ENCODE assay signal across 19 mouse cellular contexts in the genomic region with DNA sequence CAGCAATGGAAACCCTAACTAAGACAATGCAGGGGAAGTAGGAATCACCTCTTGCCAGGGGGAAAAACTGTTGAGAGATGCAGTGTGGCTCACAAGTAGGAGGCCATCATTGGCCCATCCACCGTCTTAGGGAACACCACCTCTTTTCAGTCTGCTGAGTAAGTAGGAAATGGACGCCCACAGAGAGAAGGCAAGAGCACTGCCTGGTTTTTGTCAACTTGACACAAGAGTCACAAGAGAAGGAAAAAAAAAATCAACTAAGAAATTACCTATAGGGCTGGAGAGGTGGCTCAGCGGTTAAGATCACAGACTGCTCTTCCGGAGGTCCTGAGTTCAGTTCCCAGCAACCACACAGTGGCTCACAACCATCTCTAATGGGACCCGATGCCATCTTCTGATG. TPM values are rescaled to one million over a fixed set of nuclear protein-coding genes. Genes with fewer than 3 reads are reported as not detected.
DNase-seq lines count a peak whose midpoint lies in the region; ATAC-seq lines count a peak whose summit lies in the region.
"Had no signal": no experiment of that assay in that cellular context is flagged by ENCODE, and none has a peak within 500 bp of the region (broad histone marks: within the 10 kb centered on the region; RNA-seq: fewer than 3 reads in every experiment).

No protein-coding gene starts in this region.

- H3K27me3 ChIP-seq in heart, embryonic 11.5 days (ENCODE audit: control insufficient read depth, insufficient read depth, low read length): no peaks in the 10 kb centered on the region
- no peaks in the 10 kb centered on the region for H3K27me3 ChIP-seq in heart, embryonic 10.5 days (ENCODE audit: insufficient read depth, poor library complexity, severe bottlenecking)
- H3K27me3 ChIP-seq: CH12.LX, Patski had no signal

- H3K27ac ChIP-seq in heart, embryonic 11.5 days (ENCODE audit: low read depth, low read length): no peak overlapping the region
- H3K27ac ChIP-seq in heart, embryonic 10.5 days: no peak overlapping the region

- H3K9me3 ChIP-seq in heart, embryonic 11.5 days (replicated peaks; ENCODE audit: control insufficient read depth, low read length): no peaks in the 10 kb centered on the region; the same call in 1 of the 2 replicates
- H3K9me3 ChIP-seq in heart, embryonic 10.5 days: peaks cover 11% of the 10 kb centered on the region; the same call in 1 of the 2 replicates

- H3K4me1 ChIP-seq in heart, embryonic 11.5 days (ENCODE audit: control insufficient read depth, insufficient read depth, low read length): no peaks in the 10 kb centered on the region
- H3K4me1 ChIP-seq in heart, embryonic 10.5 days: no peaks in the 10 kb centered on the region

- ATAC-seq in heart, embryonic 11.5 days (replicated peaks; ENCODE audit: insufficient number of reproducible peaks, low FRiP score, low TSS enrichment): no peak
- ATAC-seq: activated CD4-positive, CD25-positive, alpha-beta regulatory T cell, adult 4 months; CD4-positive, CD25-positive, alpha-beta regulatory T cell, adult 4 months; Patski had no signal

- WGBS in heart, embryonic 11.5 days (ENCODE audit: insufficient replicate concordance): 82% methylated on average over 5 of the region's 5 CpGs
- WGBS in heart, embryonic 10.5 days: 77% methylated on average over 5 of the region's 5 CpGs

- intact Hi-C loops in heart, postnatal 36 days (cut with DNase I): loop anchor here (5.0 kb wide), 1 partner anchor 329 kb away; no protein-coding TSS in a partner anchor

- no peak overlapping the region for H3K4me2 ChIP-seq in heart, embryonic 11.5 days

- H3K36me3 ChIP-seq in heart, embryonic 11.5 days (ENCODE audit: control insufficient read depth, insufficient read depth, low read length): no peaks in the 10 kb centered on the region
- H3K36me3 ChIP-seq in heart, embryonic 10.5 days: no peaks in the 10 kb centered on the region
- H3K36me3 ChIP-seq: G1E had no signal

- H3K9ac ChIP-seq in heart, embryonic 11.5 days (ENCODE audit: low read depth, low read length): no peak overlapping the region

- DNase-seq in heart, adult 11 months: peak; percentile 55
- peak; percentile 54 for DNase-seq in heart, embryonic 10.5 days (ENCODE audit: low spot score)
- DNase-seq in heart, postnatal 36 days: no peak
- DNase-seq: adrenal gland, adult 2 months; adrenal gland, adult 8-10 months; adrenal gland, postnatal 10 days; adrenal gland, postnatal 14 days; adrenal gland, postnatal 25 days; adrenal gland, postnatal 36 days; B cell, adult 2 months; cerebellum, adult 11 months; cerebellum, adult 11-12 months; cerebellum, adult 18-20 months had no signal

- no peak overlapping the region for H3K4me3 ChIP-seq in heart, embryonic 11.5 days (ENCODE audit: low read depth, low read length)
- no peak overlapping the region for H3K4me3 ChIP-seq in heart, embryonic 10.5 days

RNA-seq across cellular contexts. Expression of a gene that starts 35.0 kb away (rescaled TPM):
- 12.4 and 16.4 TPM in 2 replicates for polyA plus RNA-seq in heart, embryonic 11.5 days (2014; fragmentation: Nextera tagmentation; extraction: Ambion mirVana)
- 22.0 and 24.1 TPM in 2 replicates for polyA plus RNA-seq in heart, embryonic 10.5 days (2016; fragmentation: Nextera tagmentation; extraction: Ambion mirVana)
- total RNA-seq in heart, postnatal 36 days (2021): 1 to 10 TPM in 1 of 2 experiments, under 1 TPM in 1; 0.89 to 1.1 TPM

RNA-seq across cellular contexts. Expression of a gene that starts 46.9 kb away (rescaled TPM):
- polyA plus RNA-seq in heart, embryonic 11.5 days (2014; fragmentation: Nextera tagmentation; extraction: Ambion mirVana): 27.9 and 29.9 TPM in 2 replicates
- polyA plus RNA-seq in heart, embryonic 10.5 days (2016; fragmentation: Nextera tagmentation; extraction: Ambion mirVana): 32.6 and 36.6 TPM in 2 replicates
- 10 to 100 TPM; 21.6 to 26.7 TPM for total RNA-seq in heart, postnatal 36 days (2021)

RNA-seq across cellular contexts. Expression of a gene that starts 56.9 kb away (rescaled TPM):
- 530 and 551 TPM in 2 replicates for polyA plus RNA-seq in heart, embryonic 11.5 days (2014; fragmentation: Nextera tagmentation; extraction: Ambion mirVana)
- 463 and 533 TPM in 2 replicates for polyA plus RNA-seq in heart, embryonic 10.5 days (2016; fragmentation: Nextera tagmentation; extraction: Ambion mirVana)
- 1,000 to 10,000 TPM; 1,205 to 1,266 TPM for total RNA-seq in heart, postnatal 36 days (2021)

Comparison
In these comparisons a context has a peak if more than half of its experiments do, and no peak if none do; other contexts are left out.
1. DNase-seq: peak in heart, adult 11 months (single experiment) and heart, embryonic 10.5 days (single experiment); none in heart, postnatal 36 days (0 of 2).